Mouse (Mus musculus) heart, adult 2 months (tissue): Measurements from ENCODE around the gene Srcap.

Experiments
- CTCF ChIP-seq: fragments of 200-600 bp; IDR thresholded peaks from 2 replicates; pipeline ENCODE4 v1.8.1; 2022; ENCODE audit warnings: antibody characterized with exemption, mild to moderate bottlenecking, moderate library complexity
- POLR2A ChIP-seq: fragments of 200-500 bp; IDR thresholded peaks from 2 replicates; pipeline ENCODE4 v1.6.1; 2011; ENCODE audit warnings: mild to moderate bottlenecking, low read depth, low read length, control low read depth; ENCODE audit not compliant: insufficient read depth

GRCm38 (mm10) chr7:127475186-127475740 lies 36.5 kb upstream of the Srcap start:
- no peak for TF ChIP-seq CTCF
- TF ChIP-seq POLR2A: no peak
